Mouse (Mus musculus) ES-Bruce4 (cell line): ENCODE data around the gene Try4. TPM values are rescaled to one million over a fixed set of nuclear protein-coding genes. Genes with fewer than 3 reads are reported as not detected.
"Not testable (repeated sequence)": the region's sequence is repeated elsewhere in the genome, so short reads cannot be mapped to it uniquely, and the experiment has no call there.

Experiments
- H3K27ac ChIP-seq: 2 replicates; pipeline ENCODE4 v1.5.1; 2012; ENCODE audit warnings: low read length, inconsistent platforms; ENCODE audit not compliant: insufficient read depth
- H3K27me3 ChIP-seq: 2 replicates; pipeline ENCODE4 v1.6.1; 2012; ENCODE audit warnings: mild to moderate bottlenecking, low read length, inconsistent platforms; ENCODE audit not compliant: control insufficient read depth, poor library complexity, insufficient read depth, severe bottlenecking
- H3K36me3 ChIP-seq: 2 replicates; pipeline ENCODE4 v1.6.1; 2012; ENCODE audit warnings: inconsistent platforms, mild to moderate bottlenecking, low read length, moderate library complexity; ENCODE audit not compliant: control insufficient read depth, poor library complexity, insufficient read depth, severe bottlenecking
- H3K4me1 ChIP-seq: one replicate; pipeline ENCODE4 v1.8.1; 2011; ENCODE audit warnings: low read length; ENCODE audit not compliant: control insufficient read depth, insufficient read depth
- H3K4me3 ChIP-seq: 2 replicates; pipeline ENCODE4 v1.5.1; 2011; ENCODE audit warnings: low read depth, mild to moderate bottlenecking, low read length
- H3K9ac ChIP-seq: 2 replicates; pipeline ENCODE4 v1.6.1; 2012; ENCODE audit warnings: low read depth, mild to moderate bottlenecking, inconsistent platforms; ENCODE audit not compliant: poor library complexity, severe bottlenecking
- H3K9me3 ChIP-seq: replicated peaks from 2 replicates; pipeline ENCODE4 v1.6.1; 2012; ENCODE audit warnings: mild to moderate bottlenecking, low read length, inconsistent platforms; ENCODE audit not compliant: control insufficient read depth, poor library complexity, insufficient read depth, severe bottlenecking
- CTCF ChIP-seq: IDR thresholded peaks from one replicate; pipeline ENCODE4 v1.8.1; 2011; ENCODE audit warnings: low read depth, low read length
- EP300 ChIP-seq: IDR thresholded peaks from 2 replicates; pipeline ENCODE4 v1.6.1; 2011; ENCODE audit warnings: low read depth, low read length; ENCODE audit not compliant: insufficient read depth
- POLR2A ChIP-seq: IDR thresholded peaks from one replicate; pipeline ENCODE4 v1.8.1; 2011; ENCODE audit warnings: low read length; ENCODE audit not compliant: insufficient read depth
- polyA plus RNA-seq: library from polyadenylated mRNA; stranded (reverse); fragments of >200 nt; gene quantifications from 2 replicates; pipeline ENCODE4 v1.2.4, GENCODE M21; 2011; ENCODE audit warnings: low read depth; ENCODE audit not compliant: missing spikeins, insufficient read depth, insufficient read length

Gene Try4
- polyA plus RNA-seq: not detected in 2 replicates

- TF ChIP-seq CTCF (no peak), EP300 (no peak), POLR2A (no peak)
- Histone ChIP-seq H3K27ac (no peak within 1 kb of the TSS), H3K4me1 (no peaks in the 10 kb centered on the region), H3K27me3 (no peaks in the 10 kb centered on the region), H3K36me3 (no peaks in the 10 kb centered on the region), H3K9me3 (no peaks in the 10 kb centered on the region), H3K9ac (no peak within 1 kb of the TSS), H3K4me3 (no peak within 1 kb of the TSS)
Observed at GRCm38 (mm10) chr6:41301969-41302368, at the start of gene Try4. TSS of gene Try4 (plus strand) at chr6:41302269.

- H3K9me3 ChIP-seq, H3K27ac ChIP-seq, H3K4me1 ChIP-seq, H3K27me3 ChIP-seq, H3K36me3 ChIP-seq, H3K4me3 ChIP-seq, H3K9ac ChIP-seq: not testable (repeated sequence)
Observed at GRCm38 (mm10) chr6:41253314-41253713, 48.8 kb upstream of the Try4 start.

GRCm38 (mm10) chr6:41256424-41256823 lies 45.6 kb upstream of the Try4 start:
- Histone ChIP-seq H3K9me3 (no peaks in the 10 kb centered on the region), H3K9ac (no peak overlapping the region), H3K27me3 (no peaks in the 10 kb centered on the region), H3K4me3 (no peak overlapping the region), H3K27ac (no peak overlapping the region), H3K36me3 (no peaks in the 10 kb centered on the region), H3K4me1 (no peaks in the 10 kb centered on the region)
- TF ChIP-seq EP300 (no peak), POLR2A (no peak), CTCF (no peak)

GRCm38 (mm10) chr6:41257432-41257831 lies 44.6 kb upstream of the Try4 start:
- Histone ChIP-seq H3K27me3 (no peaks in the 10 kb centered on the region), H3K9me3 (no peaks in the 10 kb centered on the region), H3K9ac (no peak overlapping the region), H3K4me1 (no peaks in the 10 kb centered on the region), H3K36me3 (no peaks in the 10 kb centered on the region), H3K27ac (no peak overlapping the region), H3K4me3 (no peak overlapping the region)
- TF ChIP-seq CTCF (no peak), EP300 (no peak), POLR2A (no peak)

GRCm38 (mm10) chr6:41262796-41263195 lies 39.3 kb upstream of the Try4 start:
- Histone ChIP-seq H3K9ac (no peak overlapping the region), H3K4me3 (no peak overlapping the region), H3K4me1 (no peaks in the 10 kb centered on the region), H3K27ac (no peak overlapping the region), H3K9me3 (0 out of 2 replicates have a peak, but pooled peaks cover 4% of the 10 kb centered on the region), H3K27me3 (no peaks in the 10 kb centered on the region), H3K36me3 (no peaks in the 10 kb centered on the region)
- TF ChIP-seq POLR2A (no peak), EP300 (no peak), CTCF (no peak)

GRCm38 (mm10) chr6:41266140-41266539 lies 35.9 kb upstream of the Try4 start:
- TF ChIP-seq EP300 (no peak), CTCF (no peak), POLR2A (no peak)
- Histone ChIP-seq H3K36me3 (no peaks in the 10 kb centered on the region), H3K4me3 (no peak overlapping the region), H3K9ac (no peak overlapping the region), H3K9me3 (0 out of 2 replicates have a peak, but pooled peaks cover 4% of the 10 kb centered on the region), H3K27ac (no peak overlapping the region), H3K4me1 (no peaks in the 10 kb centered on the region), H3K27me3 (no peaks in the 10 kb centered on the region)
